Mouse (Mus musculus): Measurements from ENCODE around the gene Gm10330. TPM values are rescaled to one million over a fixed set of nuclear protein-coding genes. Genes with fewer than 3 reads are reported as not detected.

Gene Gm10330
- polyA plus RNA-seq (2014; fragmentation: Illumina TruSeq; extraction: RNeasy Lipid Tissue Mini Kit (QIAGEN cat#74804); ENCODE audit: low read depth, low replicate concordance) = not detected

DNA sequence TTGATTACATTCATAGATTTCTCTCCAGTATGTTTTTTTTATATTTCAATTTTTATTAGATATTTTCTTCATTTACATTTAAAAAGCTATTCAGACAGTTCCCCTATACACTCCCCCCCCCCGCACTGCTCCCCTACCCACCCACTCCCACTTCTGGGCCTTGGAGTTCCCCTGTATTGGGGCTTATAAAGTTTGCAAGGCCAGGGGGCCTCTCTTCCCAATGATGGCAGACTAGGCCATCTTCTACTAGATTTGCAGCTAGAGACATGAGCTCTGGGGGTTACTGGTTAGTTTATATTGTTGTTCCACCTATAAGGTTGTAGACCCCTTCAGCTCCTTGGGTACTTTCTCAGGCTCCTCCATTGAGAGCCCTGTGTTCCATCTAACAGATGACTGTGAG is at the start of gene Gm10330:
Gm10330 (minus strand) TSS at position 101 of the 400 bp plus-strand sequence.

